Mouse (Mus musculus): ENCODE data around the gene Adgrv1.
A peak's percentile ranks its signal among the peaks of the same experiment; 100 is the strongest.

Adgrv1 gene

DNA sequence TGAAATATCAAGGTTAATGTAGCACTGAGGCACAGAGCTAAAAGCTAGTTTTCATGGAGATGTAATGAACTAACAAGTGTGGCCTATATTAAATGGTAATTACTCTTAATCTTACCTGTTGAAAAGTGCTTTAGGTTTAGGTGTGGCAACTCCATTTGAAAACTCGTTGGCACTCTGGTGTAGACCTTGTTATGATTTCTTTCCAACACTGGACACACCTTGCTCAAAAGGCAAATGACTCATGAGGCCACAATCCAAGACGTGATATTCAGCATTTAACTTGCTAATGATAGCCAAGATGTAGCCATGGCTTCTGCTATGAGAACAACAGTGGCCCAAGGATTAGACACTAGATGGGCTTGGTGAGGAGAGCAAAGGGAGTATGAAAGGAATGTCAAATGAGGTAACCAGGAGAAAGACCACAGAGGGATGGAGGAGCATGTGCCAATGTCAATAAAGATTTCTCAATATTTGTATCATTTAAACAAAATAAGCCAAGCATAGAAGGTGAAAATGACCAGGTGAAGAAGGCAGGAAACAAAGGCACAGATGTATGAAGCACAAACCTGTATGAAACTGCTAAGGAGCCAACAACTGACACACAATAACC is 289.9 kb downstream of the Adgrv1 start:
- no peak for DNase-seq (ENCODE audit: low read depth, low spot score)

DNA sequence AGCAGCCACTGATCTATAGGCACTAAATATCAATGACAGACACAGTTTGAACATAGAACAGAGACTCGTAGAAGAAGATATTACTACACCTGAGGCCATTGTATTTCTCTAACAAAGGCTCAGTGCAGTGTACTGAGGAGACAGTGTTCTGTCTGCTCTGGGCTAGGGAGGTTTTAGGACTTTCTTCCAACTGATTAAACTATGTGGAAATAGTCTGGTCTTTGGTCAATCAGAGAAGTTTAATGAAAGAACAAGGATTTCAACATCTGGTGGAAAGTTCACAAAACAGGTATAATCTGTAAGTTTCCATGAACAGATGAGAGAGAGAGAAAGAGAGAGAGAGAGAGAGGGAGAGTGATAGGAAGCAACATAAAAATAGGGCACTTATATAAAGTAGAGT is 297.7 kb downstream of the Adgrv1 start:
- no peak for DNase-seq (ENCODE audit: low read depth, low spot score)

DNA sequence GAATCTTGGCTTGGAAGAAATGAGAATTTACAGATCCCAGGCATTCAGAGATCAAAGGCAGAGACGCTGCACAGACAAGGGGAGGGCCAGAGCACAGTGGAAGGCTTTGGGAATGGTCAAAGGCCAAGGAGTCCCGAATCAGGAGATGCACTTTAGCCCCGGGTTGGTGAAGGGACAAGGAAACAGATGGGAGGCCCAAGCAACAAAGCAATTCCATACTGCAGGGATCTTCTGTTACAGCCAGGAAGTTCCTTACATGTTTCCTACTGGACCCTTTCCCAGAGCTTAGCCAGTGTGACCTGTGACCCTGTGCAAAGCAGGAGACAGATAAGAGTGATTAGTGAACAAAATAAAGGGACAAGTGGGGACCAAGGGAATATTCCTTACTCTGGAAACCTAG is 300.9 kb downstream of the Adgrv1 start:
- no peak for DNase-seq (ENCODE audit: low read depth, low spot score)

DNA sequence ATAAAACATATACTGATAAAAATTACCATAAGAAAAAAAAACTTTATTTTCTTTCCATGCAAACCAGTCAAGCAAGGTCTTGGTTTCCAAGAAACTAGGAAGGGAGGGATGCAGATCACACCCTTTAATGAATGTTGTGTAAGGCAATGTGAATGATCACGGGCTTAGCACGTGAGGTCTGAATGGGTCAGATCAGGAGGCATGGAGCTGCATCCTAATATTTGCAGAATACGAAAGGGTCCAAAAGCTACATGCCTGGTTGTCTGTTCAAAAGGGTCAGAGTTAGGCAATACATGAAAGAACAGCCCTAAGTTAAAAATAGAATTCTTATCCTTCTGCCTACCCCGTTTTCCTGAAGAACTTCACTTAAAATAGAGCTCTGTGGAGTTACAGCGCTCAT is 303.2 kb downstream of the Adgrv1 start:
- DNase-seq (ENCODE audit: low read depth, low spot score) = no peak

DNA sequence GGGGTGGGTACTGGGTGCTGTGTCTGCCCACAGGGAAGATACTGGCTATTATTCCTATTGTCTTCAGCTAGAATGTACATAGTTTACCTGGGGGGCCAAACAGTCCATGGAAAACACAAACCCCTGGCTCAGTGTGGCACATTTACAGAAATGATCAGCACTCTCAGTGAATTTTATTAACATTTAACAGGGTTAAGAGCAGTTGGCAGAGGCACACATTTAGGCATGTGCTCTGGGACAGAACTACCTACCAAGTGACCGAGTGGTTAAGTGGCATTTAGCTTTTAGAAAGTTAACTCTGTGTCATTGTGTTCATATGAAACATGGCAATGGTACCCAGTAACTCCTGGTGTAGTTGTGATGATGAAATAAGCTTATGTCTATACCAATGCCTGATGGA is 304.8 kb downstream of the Adgrv1 start:
- no peak for DNase-seq (ENCODE audit: low read depth, low spot score)

DNA sequence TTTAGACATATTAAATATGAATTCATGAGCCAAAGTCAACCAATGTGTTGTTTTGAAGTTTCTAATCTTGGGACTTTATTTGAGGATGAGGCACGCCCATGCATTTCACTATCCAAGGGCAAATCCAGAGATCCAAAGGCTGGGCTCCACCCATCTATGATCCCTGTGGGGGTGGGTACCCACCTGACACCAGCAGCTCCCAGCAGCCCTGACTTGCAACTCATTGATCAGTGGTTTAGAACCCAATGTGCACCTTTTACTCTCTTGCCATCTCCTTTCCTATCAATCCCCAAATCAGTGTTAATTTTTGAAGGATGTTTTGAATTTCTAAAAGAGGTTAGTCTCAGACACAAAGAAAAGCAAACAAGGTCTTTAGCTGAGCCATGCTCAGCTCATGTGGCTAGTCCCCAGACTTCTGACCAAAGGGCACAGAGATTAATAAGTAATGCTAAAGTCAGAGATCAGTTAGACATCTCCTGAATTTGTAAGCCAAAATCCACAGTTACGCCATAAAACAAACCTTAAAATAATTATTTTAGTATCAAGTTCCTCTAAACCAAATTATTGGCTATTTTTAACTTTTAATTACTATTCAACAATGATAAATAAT is 307.2 kb downstream of the Adgrv1 start:
- no peak for DNase-seq (ENCODE audit: low read depth, low spot score)

DNA sequence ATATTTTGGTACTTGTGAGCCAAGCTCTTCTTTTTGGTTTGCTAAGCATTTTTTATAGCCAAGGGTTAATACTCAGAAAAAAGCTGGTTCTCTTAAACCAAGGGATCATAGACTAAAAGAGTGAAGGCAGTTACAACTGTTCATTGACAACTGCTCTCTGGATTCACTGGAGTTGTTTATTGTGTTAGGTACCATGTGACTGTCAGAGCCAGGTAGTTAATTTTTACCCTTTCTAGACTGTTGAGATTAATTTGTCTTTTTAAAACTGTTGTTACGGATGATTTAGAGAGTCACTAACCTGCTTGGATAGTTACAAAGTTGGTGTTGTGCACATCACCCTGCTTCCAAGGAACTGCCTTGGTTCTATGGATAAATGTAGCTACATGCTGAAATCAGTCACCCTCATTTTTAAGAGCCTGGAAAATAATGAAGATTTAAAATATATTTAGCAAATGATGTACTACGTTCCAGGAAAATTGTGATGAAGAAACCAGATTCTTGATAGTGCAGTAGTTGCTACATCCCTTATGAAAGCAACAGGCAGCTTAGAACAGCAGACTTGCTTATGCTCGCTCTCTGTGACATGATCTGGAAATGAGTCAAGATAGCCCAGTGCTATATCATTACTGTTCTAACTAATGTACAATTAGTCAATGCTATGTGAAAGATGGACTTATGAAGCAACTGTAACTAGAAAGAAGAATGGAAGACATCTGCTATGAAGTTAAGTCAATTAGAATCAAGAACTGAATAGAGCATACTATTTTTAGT is 309.2 kb downstream of the Adgrv1 start:
- DNase-seq (ENCODE audit: low read depth, low spot score) = no peak

DNA sequence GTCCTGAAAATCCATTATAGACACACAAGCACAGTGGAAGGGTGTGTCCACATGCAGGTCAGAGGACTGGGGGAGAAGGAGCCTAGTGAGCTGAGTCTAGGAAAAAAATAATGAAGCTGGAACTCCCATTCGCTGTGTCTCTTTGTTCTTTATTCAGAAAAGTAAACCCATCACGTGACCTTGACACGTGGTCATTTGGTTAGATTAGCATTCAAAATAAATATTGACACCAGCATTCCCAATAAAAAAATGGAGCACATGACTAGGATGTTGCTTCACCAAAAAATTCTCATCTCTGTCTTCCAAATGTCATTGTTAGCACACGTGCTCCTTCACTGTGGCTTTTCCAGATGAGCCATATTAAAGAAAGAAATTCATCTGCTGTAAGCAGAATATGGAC is 316.4 kb downstream of the Adgrv1 start:
- no peak for DNase-seq (ENCODE audit: low read depth, low spot score)

DNA sequence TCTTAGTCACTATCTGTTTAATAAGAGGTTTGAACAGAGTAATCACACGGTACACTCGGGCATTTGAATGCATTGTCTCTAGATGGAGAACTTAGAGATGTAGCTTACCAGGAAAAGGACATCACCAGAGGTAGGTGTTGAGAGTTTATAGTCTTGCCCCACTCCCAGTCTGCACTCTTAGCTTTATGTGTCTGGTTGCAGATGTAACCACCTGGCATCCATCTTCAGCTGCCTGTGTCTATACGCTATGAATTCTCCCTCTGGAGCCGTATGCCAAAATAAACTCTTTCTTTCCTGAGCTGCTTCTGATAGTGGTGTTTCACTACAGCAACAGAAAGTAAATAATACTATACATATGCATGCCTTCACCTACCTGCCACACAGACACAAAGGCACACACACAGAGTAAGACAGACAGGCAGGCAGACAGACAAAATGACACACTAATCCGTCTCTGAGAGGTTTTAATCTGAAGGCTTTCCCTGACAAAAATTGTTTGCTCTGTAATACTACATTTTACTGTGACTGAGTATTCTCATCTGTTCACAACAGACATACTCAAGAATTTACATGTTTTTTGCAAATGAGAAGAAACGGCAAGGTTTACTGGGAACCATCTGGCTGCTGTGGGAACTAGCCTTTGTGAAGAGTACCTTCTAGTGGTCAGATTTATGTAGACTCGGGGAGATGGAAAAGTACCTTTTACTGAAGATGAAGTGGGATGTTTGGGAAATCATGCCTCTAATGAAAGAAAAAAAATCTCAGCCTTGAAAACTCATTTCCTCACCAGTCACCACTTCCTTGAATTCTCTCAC is 318.4 kb downstream of the Adgrv1 start:
- no peak for DNase-seq (ENCODE audit: low read depth, low spot score)

DNA sequence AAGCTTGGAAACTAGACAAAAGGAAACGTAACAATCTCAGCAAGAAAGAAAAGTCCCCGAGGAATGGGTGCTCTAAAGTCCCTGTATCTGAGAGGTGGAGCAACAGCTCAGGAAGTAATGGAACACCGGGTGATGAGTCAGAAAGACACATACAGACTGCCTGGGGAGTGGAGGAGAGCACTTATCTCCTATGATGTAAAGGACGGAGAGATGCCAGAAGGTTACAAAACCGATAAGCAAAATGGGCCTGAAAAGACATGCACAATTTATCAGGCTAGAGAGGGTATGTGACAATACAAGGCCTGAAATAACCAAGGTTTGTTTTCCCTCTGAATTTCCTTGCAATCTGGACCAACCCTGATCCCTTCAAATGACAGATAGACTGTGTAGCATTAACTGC is 320.8 kb downstream of the Adgrv1 start:
- no peak for DNase-seq (ENCODE audit: low read depth, low spot score)

DNA sequence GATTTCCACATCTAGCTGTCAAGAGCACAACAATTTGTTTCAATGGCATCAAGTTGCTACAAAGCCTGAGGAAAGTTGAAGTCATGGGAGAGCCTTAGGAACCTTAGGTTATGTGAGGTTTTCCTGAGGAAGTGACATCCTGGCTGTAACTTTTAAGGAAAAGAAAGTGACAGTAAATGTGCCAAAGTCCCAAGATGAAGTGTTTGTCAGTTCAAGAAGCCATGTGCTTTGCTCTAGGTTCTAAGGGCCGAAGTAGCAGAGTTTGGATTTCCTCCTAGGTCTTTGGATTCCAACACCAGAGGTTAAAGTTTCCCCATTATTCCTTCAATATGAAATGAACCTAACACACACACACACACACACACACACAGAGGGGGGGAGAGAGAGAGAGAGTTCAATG is 332.1 kb downstream of the Adgrv1 start:
- DNase-seq (ENCODE audit: low read depth, low spot score) = no peak

DNA sequence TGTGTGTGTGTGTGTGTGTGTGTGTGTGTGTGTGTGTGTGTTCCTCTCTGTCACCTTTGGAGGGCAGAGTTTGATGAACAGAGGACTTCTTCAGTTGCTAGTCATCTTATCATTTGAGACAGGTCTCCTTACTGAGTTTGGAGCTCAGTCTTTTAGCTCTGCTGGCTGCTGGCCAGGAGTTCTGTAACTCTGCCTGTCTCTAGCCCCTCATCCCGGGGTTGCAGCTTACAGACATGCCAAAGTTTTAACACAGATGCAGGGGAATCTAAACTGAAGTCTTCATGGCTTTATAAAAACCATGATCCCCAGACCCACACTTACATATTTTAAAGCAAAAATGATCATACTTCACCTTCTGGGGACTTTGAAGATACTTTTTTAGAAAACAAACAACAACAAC is 338.8 kb downstream of the Adgrv1 start:
- DNase-seq (ENCODE audit: low read depth, low spot score) = no peak

DNA sequence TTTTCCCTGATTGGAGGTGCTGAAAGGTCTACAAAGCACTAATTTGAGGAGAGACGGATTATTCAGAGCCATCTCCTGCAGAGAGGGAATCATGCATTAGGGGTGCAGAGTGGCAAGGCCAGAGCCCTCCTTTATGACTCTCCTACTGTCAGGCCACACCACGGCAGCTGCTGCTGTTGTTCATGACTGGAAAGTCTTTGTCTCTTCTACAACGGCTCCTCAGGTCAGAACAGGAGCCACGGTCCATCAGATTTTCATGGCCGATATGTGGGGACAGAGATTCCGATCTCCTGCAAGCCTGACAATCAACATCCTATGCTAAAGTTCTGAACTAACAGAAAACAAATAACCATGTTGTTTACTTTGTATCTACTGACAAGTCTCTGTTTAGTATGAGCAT is 350.8 kb downstream of the Adgrv1 start:
- no peak for DNase-seq (ENCODE audit: low read depth, low spot score)

DNA sequence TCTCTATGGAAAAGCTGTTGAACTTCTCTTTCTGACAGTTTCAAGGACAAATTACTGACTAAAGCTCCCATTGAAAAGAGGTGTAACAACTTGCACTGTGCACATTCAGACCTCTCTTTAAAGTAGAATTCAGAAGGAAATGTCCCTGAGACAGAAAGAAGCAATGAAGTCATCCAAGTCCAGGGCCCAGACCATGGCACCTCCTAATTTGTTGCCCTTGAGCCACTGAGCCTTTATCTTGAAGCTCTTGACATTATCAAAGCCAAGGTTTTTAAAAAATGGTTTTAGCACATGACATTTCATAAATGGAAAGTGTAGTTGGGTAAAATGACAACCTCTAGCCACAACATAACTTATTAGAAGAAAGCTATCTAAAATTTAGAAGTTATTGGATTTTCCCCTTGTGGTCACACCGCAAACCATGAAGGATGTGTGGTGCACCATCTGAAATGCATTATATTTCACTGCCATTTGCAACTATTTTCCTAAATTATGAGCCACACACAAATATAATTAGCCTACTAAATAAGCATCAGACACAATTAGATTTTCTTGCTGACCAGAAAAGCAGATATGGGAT is 352.2 kb downstream of the Adgrv1 start:
- DNase-seq (ENCODE audit: low read depth, low spot score) = no peak

DNA sequence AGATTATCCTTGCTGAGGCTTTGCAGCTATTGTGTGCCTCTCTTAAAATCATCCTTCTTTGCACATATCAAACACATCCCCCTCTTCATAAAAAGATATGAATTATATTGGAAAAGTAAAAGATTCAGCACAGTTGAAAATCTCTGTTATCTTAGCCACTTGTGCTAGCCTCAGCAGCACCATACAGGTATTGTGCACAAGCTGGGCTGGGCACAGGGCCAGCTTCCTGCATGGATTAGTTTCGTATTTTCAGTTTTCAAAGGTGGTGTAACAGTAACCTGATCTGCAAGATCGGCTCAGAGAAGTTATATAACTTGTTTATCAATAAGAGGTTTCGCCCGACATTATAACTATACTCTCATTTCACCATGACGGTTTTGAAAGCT is 353.6 kb downstream of the Adgrv1 start:
- no peak for DNase-seq (ENCODE audit: low read depth, low spot score)

DNA sequence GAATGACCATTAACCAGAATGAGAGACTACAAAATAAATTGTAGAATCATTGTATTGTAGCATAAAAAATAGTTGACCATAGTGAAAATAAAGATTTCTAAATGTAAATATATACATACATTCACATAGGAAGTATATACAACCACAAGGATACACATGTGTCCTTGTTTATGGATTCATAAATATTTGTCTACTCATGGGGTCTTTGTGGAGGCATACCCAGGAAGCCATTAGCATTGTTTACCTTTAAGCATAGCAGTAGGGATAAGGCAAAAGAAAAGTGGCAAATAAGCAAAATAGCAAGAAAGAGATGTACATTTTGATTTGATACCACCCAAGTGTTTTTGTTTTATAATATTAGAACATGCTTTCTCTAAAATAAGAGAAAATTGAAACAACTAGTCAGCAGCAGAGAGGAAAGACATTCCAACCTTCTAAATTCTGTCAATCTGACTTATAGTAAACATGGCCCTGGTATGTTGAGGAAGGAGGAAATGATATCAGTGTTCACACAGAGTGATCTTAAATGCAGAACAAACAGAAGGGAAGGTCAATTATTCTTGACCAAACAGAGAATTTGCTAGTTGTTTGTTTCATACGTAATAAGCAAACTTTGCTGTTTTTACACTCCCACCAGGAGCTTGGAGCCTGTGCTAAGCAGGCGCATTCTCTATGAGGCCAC is 354.1 kb downstream of the Adgrv1 start:
- no peak for DNase-seq (ENCODE audit: low read depth, low spot score)

DNA sequence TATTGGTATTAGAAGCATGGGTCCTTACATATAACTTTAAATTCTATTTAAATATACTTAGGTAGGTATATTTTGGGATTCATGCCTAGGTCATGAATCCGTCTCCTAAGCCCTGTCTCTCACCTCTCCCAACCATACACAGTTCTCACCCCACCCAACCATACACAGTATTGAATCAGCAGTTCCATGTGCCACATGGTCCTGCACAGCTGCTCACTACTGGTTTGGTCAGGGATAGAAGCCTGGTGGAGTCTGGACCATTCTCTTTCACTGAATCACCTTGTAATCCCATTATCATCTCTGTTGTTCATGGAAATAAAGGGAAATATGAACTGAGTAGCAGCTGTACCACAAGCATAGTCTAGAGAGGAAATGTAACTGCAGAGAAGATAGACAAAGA is 359.1 kb downstream of the Adgrv1 start:
- no peak for DNase-seq (ENCODE audit: low read depth, low spot score)

DNA sequence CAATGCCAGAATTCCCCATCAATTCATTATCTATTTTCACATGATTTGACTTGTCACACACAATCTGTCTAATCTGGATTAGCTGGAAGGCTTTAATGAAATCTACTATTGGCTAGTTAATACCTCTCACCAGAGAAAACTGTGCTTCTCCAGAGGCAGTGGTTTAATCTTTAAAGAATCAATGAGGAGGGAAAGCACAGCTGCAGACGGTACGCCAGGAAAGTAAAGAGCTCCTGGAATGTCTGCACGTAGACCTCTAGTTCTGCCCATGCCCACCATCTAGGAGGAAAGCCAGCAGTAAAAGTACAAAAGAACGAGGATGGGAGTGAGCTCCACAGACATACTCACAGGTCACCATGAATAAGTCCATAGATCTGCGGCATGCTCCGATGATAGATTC is 362.6 kb downstream of the Adgrv1 start:
- no peak for DNase-seq (ENCODE audit: low read depth, low spot score)

DNA sequence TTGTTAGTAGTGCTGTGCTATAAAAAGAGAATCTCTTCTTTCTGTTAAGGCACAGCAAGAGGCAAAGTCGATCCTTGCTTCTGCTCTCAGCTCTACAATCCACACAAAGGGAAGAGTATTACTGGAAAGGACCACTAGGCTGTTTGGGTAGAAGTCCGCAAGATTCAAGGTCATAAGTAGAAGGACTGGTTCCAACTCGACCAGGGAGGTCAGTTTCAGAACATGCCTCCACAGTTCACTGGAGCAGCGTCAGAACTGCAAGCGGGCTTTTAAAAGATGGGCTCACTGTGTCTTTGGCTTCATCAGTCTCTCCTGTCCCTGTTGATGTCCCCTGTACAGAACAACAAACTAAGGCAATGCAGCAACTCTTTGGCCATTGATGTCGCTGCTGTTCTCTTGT is 363.9 kb downstream of the Adgrv1 start:
- peak; percentile 44 for DNase-seq (ENCODE audit: low read depth, low spot score)

DNA sequence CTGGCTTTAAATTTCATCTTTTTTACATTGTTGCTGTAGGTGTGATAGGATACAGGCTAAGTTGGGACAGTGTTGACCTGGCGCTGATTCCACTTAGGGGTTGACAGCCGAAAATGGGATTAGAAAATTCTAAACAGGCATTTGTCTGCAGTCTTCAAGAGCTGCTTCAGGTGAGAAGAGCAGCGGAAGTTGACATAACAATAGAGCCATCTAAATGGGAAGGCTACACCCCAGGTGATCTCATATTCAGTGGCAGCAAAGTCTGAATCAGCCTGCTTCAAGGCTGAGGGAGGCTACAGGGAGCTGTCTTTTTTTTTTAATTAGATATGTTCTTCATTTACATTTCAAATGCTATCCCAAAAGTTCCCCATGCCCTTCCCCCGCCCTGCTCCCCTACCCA is 365.5 kb downstream of the Adgrv1 start:
- peak; percentile 44 for DNase-seq (ENCODE audit: low read depth, low spot score)

DNA sequence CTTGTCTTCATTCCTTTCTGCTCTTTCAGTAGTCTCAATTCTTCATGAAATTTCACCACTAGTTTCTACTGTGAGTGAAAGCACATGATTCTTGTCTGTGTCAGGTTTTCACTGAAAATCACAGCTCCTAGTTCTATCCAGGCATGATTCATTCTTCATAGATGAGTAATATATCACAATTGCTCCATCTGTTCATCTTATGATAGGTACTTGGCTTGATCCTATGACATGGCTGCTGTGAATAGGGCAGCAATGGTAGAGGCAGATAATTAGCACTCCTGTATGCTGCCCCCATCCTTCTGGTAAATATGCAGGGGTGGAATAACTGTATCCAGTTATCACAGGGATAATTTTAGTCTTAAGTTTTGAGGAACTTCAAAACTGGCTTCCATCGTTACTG is 368.5 kb downstream of the Adgrv1 start:
- no peak for DNase-seq (ENCODE audit: low read depth, low spot score)

Measured in ZHBTc4 (cell line).